ENCODE assay signal across 8 mouse cellular contexts in genomic region chr7:130968537-130968936, GRCm38 (mm10). TPM values are rescaled to one million over a fixed set of nuclear protein-coding genes. Genes with fewer than 3 reads are reported as not detected.
DNase-seq lines count a peak whose midpoint lies in the region; ATAC-seq and TF ChIP-seq lines count a peak whose summit lies in the region.
"Had no signal": no experiment of that assay in that cellular context is flagged by ENCODE, and none has a peak within 500 bp of the region (broad histone marks: within the 10 kb centered on the region; RNA-seq: fewer than 3 reads in every experiment).

No protein-coding gene starts in this region.

- H3K9ac ChIP-seq in lung, embryonic 16.5 days (ENCODE audit: low read length), result no peak overlapping the region

- no peaks in the 10 kb centered on the region for H3K36me3 ChIP-seq in lung, embryonic 16.5 days (ENCODE audit: control insufficient read depth, insufficient read depth, low read length)

- H3K4me1 ChIP-seq in lung, embryonic 16.5 days (replicated peaks; ENCODE audit: control insufficient read depth, insufficient read depth, low read length), result peaks cover 23% of the 10 kb centered on the region
- H3K4me1 ChIP-seq in lung, adult 2 months (ENCODE audit: control insufficient read depth, insufficient read depth, low read length), result peaks cover 3% of the 10 kb centered on the region; the same call in 1 of the 2 replicates
- peaks cover 25% of the 10 kb centered on the region for H3K4me1 ChIP-seq in olfactory bulb, adult 2 months (ENCODE audit: control insufficient read depth, insufficient read depth, low read length)

- no peak overlapping the region for H3K4me2 ChIP-seq in lung, embryonic 16.5 days (ENCODE audit: low read depth, low read length)

- TF ChIP-seq POLR2A in lung, adult 2 months (IDR thresholded peaks at IDR 0.05; ENCODE audit: borderline replicate concordance, extremely low read depth, low read depth, low read length), result no peak
- TF ChIP-seq POLR2A in olfactory bulb, adult 2 months (IDR thresholded peaks at IDR 0.05; ENCODE audit: insufficient read depth, low read depth, low read length), result no peak

- H3K27me3 ChIP-seq in lung, embryonic 16.5 days (ENCODE audit: control insufficient read depth, insufficient read depth, low read depth, low read length), result no peaks in the 10 kb centered on the region

- peak overlapping the region; percentile 36; the same call in 1 of the 2 replicates for H3K27ac ChIP-seq in lung, embryonic 16.5 days (ENCODE audit: low read length)
- 0 out of 2 replicates have a peak overlapping the region, but pooled peaks have one; percentile 58 for H3K27ac ChIP-seq in olfactory bulb, adult 2 months (ENCODE audit: insufficient read depth, low read depth, low read length)

- no peak for TF ChIP-seq CTCF in lung, adult 2 months (IDR thresholded peaks at IDR 0.05; ENCODE audit: insufficient read depth, low read length)
- TF ChIP-seq CTCF in olfactory bulb, adult 2 months (IDR thresholded peaks at IDR 0.05; ENCODE audit: insufficient read depth, low read depth, low read length), result no peak

- H3K9me3 ChIP-seq in lung, embryonic 16.5 days (ENCODE audit: control insufficient read depth, low read length), result no peaks in the 10 kb centered on the region

- DNase-seq in lung, adult 2 months, result no peak
- DNase-seq in adrenal gland, postnatal 25 days, result peak; percentile 55
- peak; percentile 75 to 77 for DNase-seq in heart, adult 9 months (ENCODE audit: low spot score in 2 of 2)
- DNase-seq in spleen, postnatal 14 days (ENCODE audit: low spot score in 2 of 2), result no peak

- ATAC-seq in lung, embryonic 16.5 days (ENCODE audit: low read depth), result no peak
- no peak for ATAC-seq in monocyte, adult 5-6 weeks (replicated peaks; ENCODE audit: insufficient number of reproducible peaks, low FRiP score, low TSS enrichment, poor library complexity, severe bottlenecking)
- ATAC-seq: hindbrain, embryonic 16.5 days had no signal

- no peak overlapping the region for H3K4me3 ChIP-seq in lung, embryonic 16.5 days (ENCODE audit: low read length)
- no peak overlapping the region for H3K4me3 ChIP-seq in lung, adult 2 months (replicated peaks; ENCODE audit: extremely low read depth, low read depth, low read length)
- H3K4me3 ChIP-seq in olfactory bulb, adult 2 months (ENCODE audit: insufficient read depth, low read depth, low read length), result no peak overlapping the region

- WGBS in lung, embryonic 16.5 days, result 42% methylated on average over 7 of the region's 7 CpGs
- WGBS in lung, adult 2 months, result 48% methylated on average over 7 of the region's 7 CpGs
- 47% methylated on average over 7 of the region's 7 CpGs for WGBS in olfactory bulb, adult 2 months

RNA-seq across cellular contexts. Expression of gene Htra1, which starts 32.6 kb away (rescaled TPM):
- 71.6 and 75.7 TPM in 2 replicates for polyA plus RNA-seq in lung, embryonic 16.5 days (2015; fragmentation: Nextera tagmentation; extraction: Ambion mirVana)
- polyA plus RNA-seq in lung, adult 2 months (2012; rRNA removed), result 64.7 and 65.2 TPM in 2 replicates
- total RNA-seq in adrenal gland, postnatal 25 days (2021), result 38.3 and 45.7 TPM in 2 replicates
- polyA plus RNA-seq in olfactory bulb, adult 2 months (2012; ENCODE audit: insufficient read depth, insufficient read length, low replicate concordance, missing spikeins), result not detected in 2 replicates
- total RNA-seq in monocyte, adult 5-6 weeks (2017), result 0.39 TPM in 1 of 3 replicates, not detected in the others

Comparison
In these comparisons a context has a peak if more than half of its experiments do, and no peak if none do; other contexts are left out.
1. DNase-seq: peak in adrenal gland, postnatal 25 days (single experiment) and heart, adult 9 months (2 of 2); none in lung, adult 2 months (single experiment) and spleen, postnatal 14 days (0 of 2).